Mouse (Mus musculus) ES-Bruce4 (cell line): ENCODE data around the gene Gucd1. TPM values are rescaled to one million over a fixed set of nuclear protein-coding genes. Genes with fewer than 3 reads are reported as not detected.

ENCODE experiments used
- H3K27ac ChIP-seq: 2 replicates; pipeline ENCODE4 v1.5.1; 2012; ENCODE audit warnings: low read length, inconsistent platforms; ENCODE audit not compliant: insufficient read depth
- H3K27me3 ChIP-seq: 2 replicates; pipeline ENCODE4 v1.6.1; 2012; ENCODE audit warnings: mild to moderate bottlenecking, low read length, inconsistent platforms; ENCODE audit not compliant: control insufficient read depth, poor library complexity, insufficient read depth, severe bottlenecking
- H3K36me3 ChIP-seq: 2 replicates; pipeline ENCODE4 v1.6.1; 2012; ENCODE audit warnings: inconsistent platforms, mild to moderate bottlenecking, low read length, moderate library complexity; ENCODE audit not compliant: control insufficient read depth, poor library complexity, insufficient read depth, severe bottlenecking
- H3K4me1 ChIP-seq: one replicate; pipeline ENCODE4 v1.8.1; 2011; ENCODE audit warnings: low read length; ENCODE audit not compliant: control insufficient read depth, insufficient read depth
- H3K4me3 ChIP-seq: 2 replicates; pipeline ENCODE4 v1.5.1; 2011; ENCODE audit warnings: low read depth, mild to moderate bottlenecking, low read length
- H3K9ac ChIP-seq: 2 replicates; pipeline ENCODE4 v1.6.1; 2012; ENCODE audit warnings: low read depth, mild to moderate bottlenecking, inconsistent platforms; ENCODE audit not compliant: poor library complexity, severe bottlenecking
- H3K9me3 ChIP-seq: replicated peaks from 2 replicates; pipeline ENCODE4 v1.6.1; 2012; ENCODE audit warnings: mild to moderate bottlenecking, low read length, inconsistent platforms; ENCODE audit not compliant: control insufficient read depth, poor library complexity, insufficient read depth, severe bottlenecking
- CTCF ChIP-seq: IDR thresholded peaks from one replicate; pipeline ENCODE4 v1.8.1; 2011; ENCODE audit warnings: low read depth, low read length
- EP300 ChIP-seq: IDR thresholded peaks from 2 replicates; pipeline ENCODE4 v1.6.1; 2011; ENCODE audit warnings: low read depth, low read length; ENCODE audit not compliant: insufficient read depth
- POLR2A ChIP-seq: IDR thresholded peaks from one replicate; pipeline ENCODE4 v1.8.1; 2011; ENCODE audit warnings: low read length; ENCODE audit not compliant: insufficient read depth
- polyA plus RNA-seq: library from polyadenylated mRNA; stranded (reverse); fragments of >200 nt; gene quantifications from 2 replicates; pipeline ENCODE4 v1.2.4, GENCODE M21; 2011; ENCODE audit warnings: low read depth; ENCODE audit not compliant: missing spikeins, insufficient read depth, insufficient read length

The Gucd1 gene
- polyA plus RNA-seq, 1 experiment = 9.9 TPM

- Histone ChIP-seq H3K4me1 (peaks cover 10% of the 10 kb centered on the region), H3K27me3 (peaks cover 4% of the 10 kb centered on the region; the same call in 1 of the 2 replicates)
Observed at GRCm38 (mm10) chr10:75562596-75562995, 44.8 kb upstream of the Gucd1 start.

GRCm38 (mm10) chr10:75561071-75561654 is 43.4 kb upstream of the Gucd1 start, which contains the start of gene Ggt1:
Gene Ggt1 (plus strand): TSS chr10:75561604.
- peak within 1 kb of the TSS; percentile 54 for H3K4me3 ChIP-seq
- no peaks in the 10 kb centered on the region for H3K36me3 ChIP-seq
- H3K27me3 ChIP-seq = peaks cover 4% of the 10 kb centered on the region; the same call in 1 of the 2 replicates
- no peaks in the 10 kb centered on the region for H3K9me3 ChIP-seq
- peaks cover 10% of the 10 kb centered on the region for H3K4me1 ChIP-seq
- no peak for TF ChIP-seq POLR2A
- no peak for TF ChIP-seq CTCF
- TF ChIP-seq EP300 = no peak
- no peak within 1 kb of the TSS for H3K27ac ChIP-seq
- H3K9ac ChIP-seq = 0 out of 2 replicates have a peak within 1 kb of the TSS, but pooled peaks have one; percentile 64

More at GRCm38 (mm10) chr10:75562596-75562995, 44.8 kb upstream of the Gucd1 start:
- Histone ChIP-seq H3K27ac (no peak overlapping the region), H3K4me3 (no peak overlapping the region), H3K36me3 (no peaks in the 10 kb centered on the region), H3K9me3 (no peaks in the 10 kb centered on the region), H3K9ac (no peak overlapping the region)
- no peak for TF ChIP-seq CTCF
- no peak for TF ChIP-seq EP300
- no peak for TF ChIP-seq POLR2A

GRCm38 (mm10) chr10:75560549-75560899 is 42.8 kb upstream of the Gucd1 start:
- Histone ChIP-seq H3K4me3 (peak overlapping the region; percentile 54), H3K9me3 (no peaks in the 10 kb centered on the region), H3K36me3 (no peaks in the 10 kb centered on the region), H3K9ac (peak overlapping the region; percentile 64; the same call in 1 of the 2 replicates), H3K27me3 (peaks cover 4% of the 10 kb centered on the region; the same call in 1 of the 2 replicates), H3K27ac (no peak overlapping the region), H3K4me1 (peaks cover 9% of the 10 kb centered on the region)
- TF ChIP-seq EP300 (no peak), POLR2A (no peak), CTCF (no peak)

GRCm38 (mm10) chr10:75559676-75560548 is 42.1 kb upstream of the Gucd1 start, which contains the start of gene Lrrc75b:
Gene Lrrc75b (minus strand): TSS chr10:75560330.
- Histone ChIP-seq H3K9ac (peak within 1 kb of the TSS; percentile 64), H3K36me3 (no peaks in the 10 kb centered on the region), H3K4me1 (peaks cover 4% of the 10 kb centered on the region), H3K27ac (no peak within 1 kb of the TSS), H3K9me3 (no peaks in the 10 kb centered on the region), H3K4me3 (peak within 1 kb of the TSS; percentile 54), H3K27me3 (peaks cover 4% of the 10 kb centered on the region; the same call in 1 of the 2 replicates)
- TF ChIP-seq POLR2A (no peak), CTCF (no peak), EP300 (no peak)

GRCm38 (mm10) chr10:75559041-75559675 is 41.4 kb upstream of the Gucd1 start:
- Histone ChIP-seq H3K27me3 (peaks cover 4% of the 10 kb centered on the region; the same call in 1 of the 2 replicates), H3K9ac (peak overlapping the region; percentile 64), H3K27ac (no peak overlapping the region), H3K4me1 (peaks cover 2% of the 10 kb centered on the region), H3K9me3 (no peaks in the 10 kb centered on the region), H3K4me3 (no peak overlapping the region), H3K36me3 (no peaks in the 10 kb centered on the region)
- no peak for TF ChIP-seq CTCF
- no peak for TF ChIP-seq POLR2A
- no peak for TF ChIP-seq EP300

- Histone ChIP-seq H3K4me1 (no peaks in the 10 kb centered on the region), H3K27me3 (peaks cover 4% of the 10 kb centered on the region; the same call in 1 of the 2 replicates), H3K4me3 (no peak overlapping the region), H3K36me3 (no peaks in the 10 kb centered on the region), H3K27ac (no peak overlapping the region), H3K9ac (no peak overlapping the region), H3K9me3 (no peaks in the 10 kb centered on the region)
- no peak for TF ChIP-seq POLR2A
- no peak for TF ChIP-seq CTCF
Observed at GRCm38 (mm10) chr10:75558515-75558914, 40.7 kb upstream of the Gucd1 start.
